Mouse (Mus musculus) hindlimb bud, embryonic 11.5 days (tissue): ENCODE measurements at regions not wholly inside any gene's neighbourhood (a gene's known extent, or its start where the extent isn't known, plus 50 kb on each side); places are given as distances from the start of the nearest gene placed in this dataset.

Experiments
- DNase-seq: peaks from one replicate; pipeline ENCODE4 v3.0.0-alpha.2; 2012; ENCODE audit warnings: low read depth, low spot score; ENCODE audit errors: extremely low spot score

DNA sequence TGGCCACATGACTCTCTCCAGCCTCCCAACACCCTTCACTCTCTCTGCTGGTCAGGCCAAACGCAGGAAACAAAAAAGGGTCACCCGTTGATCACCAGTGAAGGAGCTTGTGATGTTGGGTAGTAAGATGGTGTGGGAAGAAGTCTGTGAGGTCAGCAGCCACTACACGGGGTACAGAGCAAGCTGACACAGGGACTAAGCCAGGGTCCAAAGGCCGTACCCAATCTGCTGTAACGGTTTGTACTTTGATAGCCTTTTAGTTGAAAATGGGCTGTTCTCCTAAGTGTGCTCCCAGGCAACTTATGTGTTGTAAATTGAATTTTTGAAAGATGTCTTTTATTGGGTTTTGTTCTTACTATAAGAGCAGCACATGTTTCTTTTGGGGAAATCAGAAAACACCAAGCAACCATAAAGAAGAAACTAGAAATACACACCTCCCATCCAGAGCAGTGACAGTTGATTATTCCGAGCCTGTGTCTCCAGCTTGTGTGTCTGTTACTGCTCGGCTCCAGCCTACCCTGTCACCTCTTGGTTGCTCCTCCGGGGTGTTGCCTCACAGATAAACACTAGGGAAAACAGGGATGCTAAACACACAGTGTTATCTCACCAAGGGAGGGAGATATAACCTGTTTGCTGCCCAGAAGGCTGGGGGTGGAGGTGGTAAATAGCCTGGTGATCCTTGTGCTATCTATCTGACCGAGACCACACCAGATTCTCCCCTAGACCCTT lies 158.4 kb upstream of the Usp24 start:
- DNase-seq: no peak

DNA sequence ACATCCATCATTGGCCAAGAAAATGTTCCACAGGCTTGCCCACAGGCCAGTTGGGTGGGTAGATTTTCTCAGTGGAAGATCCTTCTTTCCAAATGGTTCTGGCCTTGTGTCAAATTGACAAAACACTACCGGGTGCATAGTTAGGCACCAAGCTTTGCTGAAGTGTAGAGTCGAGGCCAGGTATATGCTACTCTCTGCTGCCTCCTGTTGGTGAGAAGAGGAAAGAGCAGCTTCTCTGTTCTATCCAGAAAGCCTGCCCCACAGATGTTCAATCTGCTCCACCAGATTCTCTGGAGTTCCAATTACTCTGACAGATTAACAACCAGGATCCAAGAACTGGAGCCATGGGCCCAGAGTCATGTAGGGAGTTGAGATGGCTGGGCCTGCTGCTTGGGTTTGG lies 154.4 kb upstream of the Usp24 start:
- no peak for DNase-seq

DNA sequence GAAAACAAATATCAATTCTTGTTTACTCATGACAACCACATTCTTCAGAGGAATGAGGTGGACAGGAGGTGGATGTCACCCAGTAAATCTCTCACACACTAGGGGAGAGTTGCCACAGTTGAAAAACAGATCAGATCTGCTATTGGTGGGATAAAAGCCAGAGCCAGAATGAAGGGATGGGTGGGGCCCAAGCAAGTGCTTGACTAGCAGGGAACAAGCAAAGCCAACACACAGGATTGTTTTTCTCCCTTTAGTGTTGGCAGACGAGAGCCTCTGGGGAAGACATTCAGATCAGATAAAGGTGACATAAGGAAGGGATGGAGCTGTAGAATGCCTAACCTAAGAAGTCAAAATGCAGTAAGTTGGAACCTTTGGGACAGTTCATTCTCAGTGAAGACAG lies 153.5 kb upstream of the Usp24 start:
- no peak for DNase-seq

DNA sequence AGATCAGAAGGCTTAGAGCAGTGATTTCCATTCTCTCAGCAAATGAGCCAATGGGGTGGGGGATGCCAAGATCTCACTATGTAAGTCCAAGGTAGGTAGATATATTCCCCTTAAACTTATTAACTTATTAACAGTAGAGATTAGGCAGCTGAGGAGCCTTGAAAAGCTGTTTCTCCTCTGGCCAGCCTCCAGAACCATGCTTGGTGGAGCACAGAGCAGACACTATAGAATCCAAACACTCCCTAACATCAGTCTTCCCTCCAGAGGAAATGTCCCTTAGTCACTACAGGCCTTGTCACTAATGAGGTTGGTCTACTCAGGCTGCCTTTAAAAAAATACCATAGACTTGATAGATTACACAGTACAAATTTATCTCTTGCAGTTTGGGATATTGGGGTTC lies 152.8 kb upstream of the Usp24 start:
- no peak for DNase-seq

DNA sequence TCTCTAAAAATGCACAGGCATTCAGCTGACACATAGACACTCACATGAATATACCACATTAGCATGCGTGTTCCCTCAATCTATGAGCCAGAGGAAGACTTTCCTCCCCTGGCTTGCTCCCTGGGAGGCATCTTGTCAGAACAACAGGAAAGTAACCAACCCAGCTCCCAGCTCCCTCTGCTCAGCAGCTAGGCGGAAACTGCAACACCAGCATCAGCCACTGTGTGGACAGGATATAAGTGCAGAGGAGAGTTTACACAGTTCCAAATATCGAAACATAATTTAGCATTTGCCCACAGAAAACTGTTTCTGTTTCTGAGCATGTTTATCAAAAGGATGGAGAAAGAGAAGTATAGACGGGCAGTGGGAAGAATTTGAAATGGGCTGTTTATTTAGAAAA lies 148.3 kb upstream of the Usp24 start:
- no peak for DNase-seq

DNA sequence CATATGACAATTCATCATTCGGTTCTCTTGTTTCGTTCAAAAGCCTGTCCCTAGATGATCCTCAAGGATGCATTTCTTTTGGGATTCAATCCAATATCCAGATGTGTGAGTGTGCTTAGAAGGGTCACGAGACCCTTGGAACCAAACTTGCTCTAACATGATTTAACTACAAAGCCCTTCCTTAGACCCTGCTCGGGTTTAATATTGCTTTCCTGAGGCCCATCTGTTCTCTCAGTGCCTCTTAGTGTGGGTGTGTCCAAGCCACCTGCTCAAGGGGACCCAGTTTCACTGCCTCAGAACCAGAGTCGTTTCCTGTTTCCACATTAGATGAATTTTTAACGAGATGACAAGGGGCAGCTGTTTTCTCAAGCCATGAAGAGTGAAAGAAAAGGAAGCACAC lies 147.3 kb upstream of the Usp24 start:
- peak; percentile 54 for DNase-seq

DNA sequence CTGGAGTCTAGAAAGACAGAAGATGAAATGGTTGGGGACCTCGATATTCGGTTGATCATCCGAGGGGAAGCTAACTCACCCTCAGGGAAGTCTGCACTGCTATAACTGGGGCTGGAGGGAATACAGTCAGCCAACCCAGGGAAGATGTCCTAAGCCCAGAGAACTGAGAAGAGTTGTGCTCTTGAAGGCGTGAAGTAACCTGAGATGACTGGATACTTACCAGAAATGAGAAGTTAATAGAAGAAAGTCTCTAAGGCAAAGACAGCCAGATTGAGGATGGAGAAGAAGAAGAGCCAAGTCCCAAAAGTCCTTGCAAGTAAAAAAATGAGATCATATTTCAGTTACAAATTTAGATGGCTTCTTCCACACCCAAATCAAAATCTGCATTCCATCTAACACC lies 146.5 kb upstream of the Usp24 start:
- DNase-seq: no peak

DNA sequence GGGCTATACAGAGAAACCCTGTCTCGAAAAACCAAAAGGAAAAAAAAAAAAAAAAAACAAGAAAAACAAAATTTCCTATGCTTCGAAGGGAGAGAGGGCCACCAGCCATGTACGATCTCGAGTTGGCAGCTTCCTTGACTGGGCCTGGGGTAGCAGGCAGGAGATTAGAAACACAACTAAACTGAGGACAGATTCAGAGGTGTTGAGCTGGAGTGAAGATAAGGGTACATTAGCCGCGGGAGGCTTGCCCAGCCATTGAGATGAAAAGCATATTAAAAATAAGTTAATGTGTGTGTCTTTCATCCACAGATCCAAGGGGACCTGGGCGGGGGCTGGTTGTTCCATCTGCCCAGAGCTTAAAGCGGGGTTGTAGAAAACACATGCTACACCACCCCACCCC lies 145.3 kb upstream of the Usp24 start:
- no peak for DNase-seq

DNA sequence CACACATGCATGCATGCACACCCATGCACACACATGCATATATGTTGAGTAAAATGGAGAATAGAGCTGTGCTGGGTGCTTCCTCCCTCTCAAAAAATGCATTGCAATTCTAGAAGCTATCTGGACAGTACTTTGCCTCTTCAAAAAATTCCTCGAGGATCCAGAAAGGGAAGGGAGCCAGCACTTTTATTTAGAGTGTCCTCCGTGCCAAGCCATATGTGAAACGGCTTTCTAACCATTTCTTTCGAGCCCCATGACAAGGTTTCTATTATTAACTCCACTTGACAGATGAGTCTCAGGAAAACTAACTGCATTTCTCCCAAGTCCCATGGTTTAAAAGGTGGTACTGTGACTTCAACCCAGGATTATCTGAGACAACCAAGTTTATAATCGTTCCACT lies 140.7 kb upstream of the Usp24 start:
- no peak for DNase-seq

DNA sequence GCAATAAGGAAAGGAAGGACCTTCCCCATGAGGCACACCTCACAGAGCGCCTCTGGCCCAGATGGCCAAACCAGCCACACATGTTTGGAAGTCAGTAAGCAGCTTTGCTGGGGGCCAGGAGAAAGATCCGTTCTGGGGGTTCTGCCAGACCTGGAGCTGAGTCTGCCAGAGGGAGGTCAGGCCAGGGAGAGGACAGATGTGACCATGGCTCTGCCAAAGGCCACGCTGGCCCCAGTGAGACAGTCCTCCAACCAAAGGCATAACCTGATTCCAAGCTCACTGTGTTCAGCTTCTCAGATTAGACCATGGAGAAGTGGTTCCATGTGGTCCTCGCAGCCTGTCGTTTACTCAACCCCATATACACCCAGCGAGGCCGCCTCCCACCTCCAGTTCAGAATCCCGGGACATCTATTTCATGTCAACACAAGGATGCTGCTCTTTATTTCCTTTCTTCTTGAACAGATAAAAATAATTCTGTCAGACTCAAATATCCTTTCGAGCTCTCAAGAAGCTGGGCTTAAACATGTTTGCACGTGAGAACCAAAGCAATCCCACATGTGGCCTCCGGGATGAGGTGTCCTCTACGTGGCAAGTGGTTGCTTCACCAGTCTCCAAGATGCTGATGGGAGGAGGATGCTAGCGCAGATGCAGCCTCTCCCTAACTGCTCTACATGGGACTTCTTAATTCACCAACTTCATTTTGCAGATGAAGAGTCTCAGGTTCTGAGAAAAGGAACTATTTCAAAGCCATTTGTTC lies 130.1 kb upstream of the Usp24 start:
- no peak for DNase-seq

DNA sequence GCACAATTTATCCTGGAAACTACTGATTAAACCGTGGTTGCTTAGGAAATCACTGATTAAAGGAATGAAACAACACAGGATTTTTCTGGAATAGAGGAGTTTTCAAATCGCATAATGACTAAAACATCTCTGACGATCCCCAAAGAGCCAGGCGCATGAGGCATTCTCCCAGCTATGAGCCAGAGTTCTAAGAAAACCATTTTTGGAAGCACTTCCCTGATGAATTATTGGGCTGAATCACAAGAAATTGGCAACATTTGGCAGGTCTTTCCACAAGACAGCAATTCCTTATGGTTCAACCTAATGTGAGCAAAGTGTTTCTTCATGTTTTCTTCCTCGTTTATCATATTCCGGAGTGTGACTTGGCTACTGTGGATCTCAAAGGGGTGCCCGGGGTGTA lies 129.3 kb upstream of the Usp24 start:
- DNase-seq: no peak

DNA sequence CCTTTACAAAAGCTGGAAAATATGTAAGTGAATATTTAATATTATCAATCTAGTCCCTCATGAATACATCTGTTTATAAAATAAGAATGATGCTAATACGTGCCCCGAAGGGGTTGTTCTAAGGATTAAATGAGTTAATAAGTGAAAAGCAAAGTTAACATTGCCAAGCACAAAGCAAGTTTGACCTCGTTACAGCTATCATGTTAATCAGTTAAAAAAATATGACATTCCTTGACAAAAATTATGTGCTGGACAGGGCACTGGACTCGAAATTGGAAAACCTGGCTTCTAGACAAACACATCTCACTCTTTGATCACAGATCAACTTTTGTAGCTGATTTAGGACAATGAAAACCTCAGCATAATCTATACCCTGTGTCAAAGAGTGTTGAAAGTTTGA lies 125.8 kb upstream of the Usp24 start:
- DNase-seq: no peak

DNA sequence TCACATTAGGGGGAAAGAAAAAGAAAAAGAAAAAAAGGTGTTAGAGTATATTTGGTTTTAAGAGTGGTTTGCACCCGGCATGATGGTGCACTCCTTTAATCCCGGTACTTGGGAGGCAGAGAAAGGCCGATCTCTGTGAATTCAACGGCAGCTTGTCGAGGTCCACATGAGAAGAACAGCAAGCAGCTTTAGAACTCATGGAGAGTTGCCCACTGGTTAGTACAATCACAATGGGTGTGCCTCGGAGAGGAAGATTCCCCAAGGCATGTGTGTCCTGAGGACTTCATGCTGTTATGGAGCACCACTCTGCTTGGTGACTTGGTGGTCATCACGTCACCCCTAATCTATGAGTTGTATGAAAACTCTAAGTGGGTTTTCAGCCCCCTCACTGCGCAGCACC lies 124.7 kb upstream of the Usp24 start:
- DNase-seq: no peak

DNA sequence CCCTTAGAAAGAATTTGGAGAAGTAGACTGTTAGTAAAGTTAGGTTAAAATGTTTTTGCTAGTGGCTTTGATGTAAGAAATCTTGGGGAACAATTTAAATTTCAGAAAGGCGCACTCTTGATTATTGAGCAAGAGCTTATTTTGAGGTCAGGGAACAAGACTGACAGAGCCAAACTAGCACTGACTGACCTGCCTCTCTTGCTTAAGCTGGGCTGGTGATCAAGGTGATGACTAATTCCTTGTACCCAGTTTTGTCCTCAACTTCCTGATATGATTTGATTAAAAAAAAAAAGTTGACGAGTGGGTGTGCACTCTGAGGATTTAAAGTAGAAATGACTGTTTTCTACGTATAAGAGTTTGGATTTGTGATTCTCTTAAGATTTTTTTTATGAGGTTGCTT lies 124.2 kb upstream of the Usp24 start:
- DNase-seq: no peak

DNA sequence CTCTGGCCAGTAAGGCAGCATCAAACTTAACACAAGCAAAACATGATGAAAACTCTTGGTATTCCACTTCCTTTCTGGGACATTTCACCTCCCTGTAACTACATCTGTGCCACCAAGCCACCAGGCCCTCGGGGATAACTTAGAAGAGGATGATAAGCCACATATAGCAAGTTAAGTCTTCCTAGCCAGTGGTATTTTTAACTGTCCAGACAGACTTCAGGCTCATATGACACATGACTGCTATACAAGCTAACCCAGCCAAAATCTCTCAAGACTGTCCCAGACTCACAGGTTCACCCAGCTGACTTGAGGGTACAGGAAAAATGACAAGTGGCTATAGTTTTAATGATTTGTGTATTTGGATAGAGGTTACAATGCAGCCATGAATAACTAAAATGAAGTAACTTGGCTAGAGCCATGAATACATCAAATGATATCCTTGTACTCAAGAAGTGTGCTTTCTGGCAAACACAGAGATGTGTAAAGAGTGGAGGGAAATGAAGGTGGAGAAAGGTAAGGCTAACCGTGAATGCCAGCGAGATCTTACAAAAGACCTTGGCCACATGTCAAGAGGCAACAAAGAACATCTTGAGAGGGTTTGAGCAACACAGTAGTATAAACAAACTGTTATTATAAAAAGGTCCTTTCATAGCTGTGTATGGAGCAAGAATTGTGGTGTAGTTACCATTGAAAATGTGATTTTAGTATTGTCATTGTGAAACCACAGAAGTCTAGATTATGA lies 122.6 kb upstream of the Usp24 start:
- no peak for DNase-seq

DNA sequence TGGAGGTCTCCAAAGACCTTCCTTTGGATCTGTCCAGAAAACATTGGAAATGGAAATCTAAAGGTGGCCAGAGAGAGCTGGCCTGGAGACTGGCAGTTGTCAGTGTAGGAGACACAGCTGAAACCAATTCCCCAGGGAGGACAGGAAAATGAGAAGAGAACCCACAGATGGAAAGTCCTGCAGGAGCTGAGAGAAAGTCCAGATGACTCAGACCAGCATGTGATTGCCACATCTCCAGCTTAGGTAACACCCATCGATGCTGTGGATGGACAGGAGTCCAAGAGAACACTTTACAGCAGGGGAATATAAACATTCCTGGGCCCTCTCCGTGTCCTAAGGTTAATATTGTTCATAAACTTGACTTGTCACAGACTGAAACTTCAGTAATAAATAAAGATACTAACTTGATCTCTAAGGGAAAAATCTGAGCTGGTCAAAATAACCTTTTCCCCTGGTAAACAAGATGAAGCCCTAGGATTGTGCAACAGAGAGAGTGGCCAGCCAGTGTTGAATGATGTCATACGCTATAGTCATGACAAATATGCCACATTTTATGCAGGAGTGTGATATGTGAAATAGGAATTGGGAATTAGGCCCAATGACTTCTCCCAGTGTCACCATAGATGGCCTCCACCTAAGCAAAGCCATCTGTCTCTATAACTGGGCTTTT lies 120.4 kb upstream of the Usp24 start:
- no peak for DNase-seq

DNA sequence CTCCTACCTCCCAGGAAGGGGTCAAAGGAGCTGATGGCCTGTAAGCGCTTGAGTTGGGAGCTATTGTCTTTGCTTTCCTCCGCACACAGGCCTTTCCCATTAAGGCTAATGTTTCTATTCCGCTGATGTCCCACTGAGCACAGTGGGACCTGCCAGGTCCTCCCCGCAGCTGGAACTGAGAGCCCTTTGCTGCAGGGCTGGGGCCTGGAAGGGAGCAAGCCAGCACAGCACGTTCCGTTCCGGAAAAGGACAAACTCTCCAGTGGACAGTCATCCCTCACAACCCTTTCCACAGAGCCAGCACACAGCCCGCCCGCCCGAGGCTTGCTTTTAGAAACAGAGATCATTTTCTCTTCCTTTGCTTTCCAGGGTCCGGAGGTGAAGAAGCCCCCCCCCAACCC lies 116.2 kb upstream of the Usp24 start:
- DNase-seq: no peak

DNA sequence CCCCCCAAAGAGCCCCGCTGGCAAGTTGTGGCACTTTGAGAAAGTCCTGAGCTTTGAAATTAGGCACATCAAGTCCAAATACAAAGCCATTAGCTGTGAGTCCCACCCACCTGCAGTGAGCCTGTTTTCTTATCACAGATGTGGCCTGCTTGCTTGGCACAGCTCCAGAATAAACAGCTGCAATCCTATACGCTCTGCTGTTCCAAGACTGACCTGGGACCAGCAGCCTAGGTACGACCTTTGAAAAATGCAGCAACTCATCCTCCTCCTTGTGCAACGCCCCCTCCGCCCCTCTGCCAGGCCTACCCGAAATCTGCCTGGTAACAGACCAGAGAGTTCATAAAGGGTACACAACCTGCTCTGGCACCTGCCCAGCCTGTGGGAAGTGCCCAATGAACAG lies 115.8 kb upstream of the Usp24 start:
- DNase-seq: no peak

DNA sequence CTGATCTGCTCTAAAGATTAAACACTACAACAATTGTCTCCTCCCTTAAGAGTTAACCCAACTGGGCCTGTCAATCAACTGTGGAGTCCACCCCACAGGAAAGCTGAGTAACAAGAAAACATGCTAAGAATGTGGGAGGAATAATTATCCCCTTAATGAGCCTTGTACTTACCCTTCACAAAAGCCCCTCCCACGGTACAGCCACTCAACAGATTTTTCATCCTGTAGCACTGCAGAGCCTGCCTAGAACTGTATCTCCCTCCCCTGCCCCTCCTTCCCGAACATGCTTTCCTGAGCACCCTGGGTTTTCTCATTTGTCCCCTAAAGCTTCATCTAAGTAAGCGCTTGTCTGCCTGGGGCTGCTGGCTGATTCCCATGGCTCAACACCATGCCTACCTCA lies 113.5 kb upstream of the Usp24 start:
- DNase-seq: no peak

DNA sequence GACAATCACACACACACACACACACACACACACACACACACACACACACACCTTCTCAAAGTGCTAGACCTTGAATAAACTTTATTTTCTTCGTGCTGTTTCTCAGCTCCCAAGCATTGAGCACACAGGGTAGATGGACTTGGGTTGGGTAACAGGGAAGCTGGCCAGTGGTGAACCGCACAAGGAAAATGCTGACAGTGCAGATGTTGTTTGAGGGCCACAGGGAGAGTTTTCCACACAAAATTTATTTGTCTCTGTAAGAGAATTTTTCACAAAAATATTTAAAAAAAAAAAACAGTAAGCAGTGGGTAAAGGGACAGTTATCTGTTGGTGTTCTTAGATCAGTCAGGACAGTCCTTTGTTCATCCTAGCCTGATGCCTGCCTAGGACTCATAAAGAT lies 110.8 kb upstream of the Usp24 start:
- DNase-seq: no peak

DNA sequence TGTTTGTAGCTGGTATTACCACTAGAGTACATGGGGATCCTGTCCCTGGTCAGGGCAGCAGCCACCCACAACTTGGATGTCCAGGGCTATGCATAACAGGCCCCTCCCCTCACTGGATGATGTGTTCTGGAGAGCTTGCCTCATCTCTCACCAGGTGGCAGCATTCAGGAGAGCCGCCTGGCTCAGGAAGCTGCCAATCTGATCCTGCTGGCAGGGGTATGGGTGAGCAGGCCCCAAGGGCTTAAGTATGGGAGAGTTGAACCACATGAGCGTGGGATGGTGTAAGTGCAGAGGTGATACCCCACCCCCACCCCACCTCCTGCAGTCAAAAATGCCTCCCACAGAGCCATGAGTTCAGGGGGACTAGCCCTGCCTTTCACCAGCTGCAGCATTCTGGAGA lies 110.0 kb upstream of the Usp24 start:
- DNase-seq: no peak

DNA sequence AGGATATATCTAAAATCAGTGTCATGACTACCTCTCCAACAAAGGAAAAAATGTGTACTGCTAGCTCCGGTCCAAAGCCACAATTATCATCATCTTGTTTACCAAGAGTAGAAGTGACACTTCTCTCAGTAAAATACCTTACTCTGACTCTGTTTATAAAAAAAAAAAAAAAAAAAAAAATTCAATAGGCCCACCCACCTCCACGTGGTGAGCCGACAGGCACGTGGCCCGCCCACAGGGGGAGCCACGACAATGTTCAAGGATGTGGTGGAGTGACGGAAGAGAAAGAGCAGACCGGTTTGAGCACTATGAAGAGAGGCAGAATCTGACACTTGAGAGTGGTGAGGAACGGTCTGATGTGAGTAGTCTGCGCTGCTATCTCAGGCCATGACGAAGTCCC lies 106.5 kb upstream of the Usp24 start:
- no peak for DNase-seq
